Mouse (Mus musculus) ES-E14 (cell line): ENCODE data around the gene Pml. TPM values are rescaled to one million over a fixed set of nuclear protein-coding genes. Genes with fewer than 3 reads are reported as not detected.
A peak's percentile ranks its signal among the peaks of the same experiment; 100 is the strongest.

Experiments
- DNase-seq: peaks from one replicate; pipeline ENCODE4 v3.0.0-alpha.2; 2013; ENCODE audit warnings: low read depth, low spot score
- H3K27ac ChIP-seq: 2 replicates; pipeline ENCODE4 v1.5.1; 2012; ENCODE audit warnings: low read depth, mild to moderate bottlenecking, low read length, moderate library complexity, mixed read lengths; ENCODE audit not compliant: poor library complexity, insufficient read depth, severe bottlenecking
- H3K36me3 ChIP-seq: 2 replicates; pipeline ENCODE4 v1.6.1; 2012; ENCODE audit warnings: mild to moderate bottlenecking, low read length, moderate library complexity, mixed read lengths; ENCODE audit not compliant: control insufficient read depth, poor library complexity, insufficient read depth, severe bottlenecking
- H3K4me1 ChIP-seq, 2 experiments: fragments of 150-350 bp in 1 of 2; sonication (generic) in 1 of 2; 2 replicates each; pipeline ENCODE4 v1.6.1; 2012; ENCODE audit warnings: low read length in 2 of 2, mild to moderate bottlenecking in 1 of 2, mixed read lengths in 1 of 2; ENCODE audit not compliant: control insufficient read depth in 2 of 2, insufficient read depth in 2 of 2, poor library complexity in 1 of 2
- H3K4me3 ChIP-seq, 2 experiments: fragments of 150-350 bp in 1 of 2; sonication (generic) in 1 of 2; 2 replicates each; pipeline ENCODE4 v1.5.1; 2012; ENCODE audit warnings: low read length in 2 of 2, low read depth in 1 of 2, mild to moderate bottlenecking in 1 of 2, mixed read lengths in 1 of 2; ENCODE audit not compliant: insufficient read depth in 1 of 2, poor library complexity in 1 of 2, severe bottlenecking in 1 of 2
- H3K9ac ChIP-seq: 2 replicates; pipeline ENCODE4 v1.6.1; 2012; ENCODE audit warnings: low read depth, mild to moderate bottlenecking, low read length, mixed read lengths; ENCODE audit not compliant: poor library complexity, insufficient read depth, severe bottlenecking
- H3K9me3 ChIP-seq: fragments of 150-350 bp; sonication (generic); 2 replicates; pipeline ENCODE4 v1.6.1; 2012; ENCODE audit warnings: low read depth, mild to moderate bottlenecking, low read length; ENCODE audit not compliant: control insufficient read depth, insufficient read depth
- CHD2 ChIP-seq: IDR thresholded peaks from 2 replicates; pipeline ENCODE4 v1.6.1; 2014; ENCODE audit warnings: mild to moderate bottlenecking, low read depth, low read length, inconsistent platforms
- HCFC1 ChIP-seq: IDR thresholded peaks from 2 replicates; pipeline ENCODE4 v1.6.1; 2012; ENCODE audit warnings: low read length, inconsistent platforms, borderline replicate concordance; ENCODE audit not compliant: insufficient read depth
- MAFK ChIP-seq: IDR thresholded peaks from 2 replicates; pipeline ENCODE4 v1.6.1; 2014; ENCODE audit warnings: mild to moderate bottlenecking, low read depth, low read length, inconsistent platforms; ENCODE audit not compliant: insufficient read depth
- ZC3H11A ChIP-seq: IDR thresholded peaks from 2 replicates; pipeline ENCODE4 v1.6.1; 2012; ENCODE audit warnings: low read depth, mild to moderate bottlenecking, inconsistent platforms, low read length, borderline replicate concordance
- ZNF384 ChIP-seq: IDR thresholded peaks from 2 replicates; pipeline ENCODE4 v1.6.1; 2012; ENCODE audit warnings: low read depth, low read length, inconsistent platforms
- in situ Hi-C, 2 experiments: fragments of 600-800 bp; cut with MboI; formaldehyde crosslinking; loops; one replicate each; pipeline ENCODE4 v1.15.1; 2025; ENCODE audit warnings: low sequenced_read_pairs in 2 of 2, inconsistent platforms in 1 of 2; ENCODE audit not compliant: unreplicated experiment in 2 of 2
- total RNA-seq: library from RNA; depleted of rRNA; stranded (reverse); fragments of 300-350 nt; gene quantifications from 2 replicates; pipeline ENCODE4 v1.2.3, GENCODE M21; 2012

Pml gene
- total RNA-seq, 1 experiment: 72.6 TPM

GRCm38 (mm10) chr9:58206013-58206412, 43.6 kb downstream of the Pml start:
- Histone ChIP-seq H3K9ac (no peak overlapping the region), H3K9me3 (no peaks in the 10 kb centered on the region), H3K4me3 (no peak overlapping the region), H3K36me3 (no peaks in the 10 kb centered on the region), H3K27ac (no peak overlapping the region), H3K4me1 (peaks cover 14 to 25% of the 10 kb centered on the region in 2 experiments)
- no peak for TF ChIP-seq CHD2
- TF ChIP-seq ZNF384: no peak
- no peak for TF ChIP-seq MAFK
- TF ChIP-seq HCFC1: no peak
- TF ChIP-seq ZC3H11A: no peak
- DNase-seq: no peak
- in situ Hi-C loops: loop anchor here in 1 of 2 experiments (5.0 to 25.0 kb wide), 2 partner anchors 169 to 344 kb away; no protein-coding TSS in a partner anchor

- in situ Hi-C loops: loop anchor here (5.0 to 25.0 kb wide), 2 partner anchors 167 to 342 kb away; no protein-coding TSS in a partner anchor
- H3K9me3 ChIP-seq: no peaks in the 10 kb centered on the region
- TF ChIP-seq HCFC1 (0 out of 2 replicates have a peak, but pooled peaks have one; percentile 47), MAFK (no peak), ZC3H11A (peak; percentile 89)
- peak overlapping the region; percentile 54; the same call in 1 of the 2 replicates for H3K9ac ChIP-seq
- H3K4me3 ChIP-seq: peak overlapping the region; percentile 60 to 82
- H3K27ac ChIP-seq: no peak overlapping the region
- peak; percentile 89 for DNase-seq
- peaks cover 10 to 25% of the 10 kb centered on the region in 2 experiments; a peak in 3 of 4 replicates for H3K4me1 ChIP-seq
- no peaks in the 10 kb centered on the region for H3K36me3 ChIP-seq
Observed at GRCm38 (mm10) chr9:58204448-58205000, 45.1 kb downstream of the Pml start.

- DNase-seq: peak; percentile 69
- no peak within 1 kb of the TSS; the same call in 1 of the 2 replicates for H3K27ac ChIP-seq
- in situ Hi-C loops: loop anchor here (5.0 to 25.0 kb wide), 2 partner anchors 166 to 341 kb away; no protein-coding TSS in a partner anchor
- H3K4me3 ChIP-seq: peak within 1 kb of the TSS; percentile 60 to 82
- H3K9ac ChIP-seq: peak within 1 kb of the TSS; percentile 54; the same call in 1 of the 2 replicates
- peaks cover 4 to 27% of the 10 kb centered on the region in 2 experiments; a peak in 1 of 4 replicates for H3K4me1 ChIP-seq
- no peaks in the 10 kb centered on the region for H3K9me3 ChIP-seq
- 0 out of 2 replicates have a peak, but pooled peaks have one; percentile 22 for TF ChIP-seq CHD2
- TF ChIP-seq ZC3H11A: no peak
- no peak for TF ChIP-seq MAFK
- no peaks in the 10 kb centered on the region for H3K36me3 ChIP-seq
Observed at GRCm38 (mm10) chr9:58203516-58204447, 45.8 kb downstream of the Pml start, which contains the start of the genes Islr and Islr2. Gene Islr, minus strand, starts transcription at chr9:58204306. Gene Islr2, minus strand, starts transcription at chr9:58204319.

- peaks cover 4 to 30% of the 10 kb centered on the region in 2 experiments; a peak in 1 of 4 replicates for H3K4me1 ChIP-seq
- no peak for DNase-seq
- H3K4me3 ChIP-seq: peak overlapping the region in 1 of 2 experiments; percentile 82; a peak in 1 of 4 replicates
- TF ChIP-seq ZNF384: no peak
- no peak for TF ChIP-seq HCFC1
- TF ChIP-seq CHD2: no peak
- H3K27ac ChIP-seq: no peak overlapping the region
- H3K9ac ChIP-seq: no peak overlapping the region
- H3K36me3 ChIP-seq: no peaks in the 10 kb centered on the region
- in situ Hi-C loops: loop anchor here (5.0 to 25.0 kb wide), 2 partner anchors 166 to 341 kb away; no protein-coding TSS in a partner anchor
- no peaks in the 10 kb centered on the region for H3K9me3 ChIP-seq
Observed at GRCm38 (mm10) chr9:58202676-58203453, 46.7 kb downstream of the Pml start.
